Comparison of ENCODE assay signal across 17 mouse cellular contexts in genomic region chr17:34006570-34006969, GRCm38 (mm10).
"Had no signal": no experiment of that assay in that cellular context is flagged by ENCODE, and none has a peak within 500 bp of the region (broad histone marks: within the 10 kb centered on the region; RNA-seq: fewer than 3 reads in every experiment).

No protein-coding gene starts in this region.

- H3K9ac ChIP-seq: neural tube, embryonic 12.5 days; neural tube, embryonic 13.5 days; neural tube, embryonic 15.5 days; stomach, embryonic 15.5 days had no signal

- H3K4me1 ChIP-seq: neural tube, embryonic 12.5 days; neural tube, embryonic 13.5 days; neural tube, embryonic 15.5 days; stomach, embryonic 15.5 days had no signal

- H3K4me2 ChIP-seq: neural tube, embryonic 12.5 days; neural tube, embryonic 13.5 days; neural tube, embryonic 15.5 days; stomach, embryonic 15.5 days had no signal

- H3K36me3 ChIP-seq: neural tube, embryonic 12.5 days; neural tube, embryonic 13.5 days; neural tube, embryonic 15.5 days; stomach, embryonic 15.5 days had no signal

- DNase-seq: retina, postnatal 1 day; right cerebral cortex, adult 18-20 months; right cerebral cortex, postnatal 14 days; right cerebral cortex, postnatal 25 days; right cerebral cortex, postnatal 4 days; spleen, adult 18-20 months; thymus, adult 18-20 months; thymus, adult 2 months; thymus, postnatal 14 days; thymus, postnatal 25 days; thymus, postnatal 36 days; thymus, postnatal 4 days had no signal

- H3K9me3 ChIP-seq: neural tube, embryonic 12.5 days; neural tube, embryonic 13.5 days; neural tube, embryonic 15.5 days; stomach, embryonic 15.5 days had no signal

- H3K27ac ChIP-seq: neural tube, embryonic 12.5 days; neural tube, embryonic 13.5 days; neural tube, embryonic 15.5 days; stomach, embryonic 15.5 days; stomach, postnatal 0 days had no signal

- H3K4me3 ChIP-seq: neural tube, embryonic 12.5 days; neural tube, embryonic 13.5 days; neural tube, embryonic 15.5 days; stomach, embryonic 15.5 days had no signal
